In the genomic region with DNA sequence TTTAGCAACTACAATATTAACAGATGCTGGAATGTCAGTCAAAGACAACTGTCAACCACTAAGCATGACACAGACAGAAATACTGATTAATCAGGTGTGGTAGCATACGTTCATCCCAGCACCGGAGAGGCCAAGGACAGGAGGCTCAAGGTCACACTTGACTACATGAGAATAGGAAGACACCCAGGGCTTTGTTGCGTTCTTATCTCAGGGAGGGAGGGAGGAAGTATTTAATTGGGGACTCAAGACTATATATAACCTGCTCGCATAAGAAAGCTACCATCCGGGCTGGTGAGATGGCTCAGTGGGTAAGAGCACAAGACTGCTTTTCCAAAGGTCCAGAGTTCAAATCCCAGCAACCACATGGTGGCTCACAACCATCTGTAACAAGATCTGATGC, we compare ENCODE assay signal across 18 mouse cellular contexts.
"Had no signal": no experiment of that assay in that cellular context is flagged by ENCODE, and none has a peak within 500 bp of the region (broad histone marks: within the 10 kb centered on the region; RNA-seq: fewer than 3 reads in every experiment).

No protein-coding gene starts in this region.

- H3K4me3 ChIP-seq: lung, embryonic 15.5 days; megakaryocyte, embryonic 14.5 days; midbrain, embryonic 13.5 days; midbrain, embryonic 15.5 days; neural tube, embryonic 12.5 days; stomach, embryonic 15.5 days had no signal

- H3K9me3 ChIP-seq: lung, embryonic 15.5 days; megakaryocyte, embryonic 14.5 days; midbrain, embryonic 13.5 days; midbrain, embryonic 15.5 days; neural tube, embryonic 12.5 days; stomach, embryonic 15.5 days had no signal

- H3K4me2 ChIP-seq: lung, embryonic 15.5 days; midbrain, embryonic 11.5 days; midbrain, embryonic 13.5 days; midbrain, embryonic 15.5 days; neural tube, embryonic 12.5 days; stomach, embryonic 15.5 days had no signal

- H3K27ac ChIP-seq: lung, embryonic 15.5 days; macrophage; midbrain, embryonic 13.5 days; midbrain, embryonic 15.5 days; neural tube, embryonic 12.5 days; stomach, embryonic 15.5 days; stomach, postnatal 0 days had no signal

- DNase-seq: liver, postnatal 0 days; lung, adult 2 months; lung, postnatal 14 days; lung, postnatal 36 days; right cerebral cortex, postnatal 14 days; thymus, adult 2 months; thymus, postnatal 25 days; thymus, postnatal 4 days had no signal

- ATAC-seq: liver, postnatal 0 days; lung, postnatal 0 days; midbrain, embryonic 13.5 days; midbrain, embryonic 15.5 days had no signal

- H3K4me1 ChIP-seq: lung, embryonic 15.5 days; midbrain, embryonic 13.5 days; midbrain, embryonic 15.5 days; neural tube, embryonic 12.5 days had no signal

- H3K9ac ChIP-seq: liver, postnatal 0 days; lung, embryonic 15.5 days; midbrain, embryonic 13.5 days; midbrain, embryonic 15.5 days; neural tube, embryonic 12.5 days; stomach, embryonic 15.5 days had no signal

- H3K27me3 ChIP-seq: lung, embryonic 15.5 days; megakaryocyte, embryonic 14.5 days; midbrain, embryonic 13.5 days; midbrain, embryonic 15.5 days; neural tube, embryonic 12.5 days; stomach, embryonic 15.5 days had no signal
